Mouse (Mus musculus) CH12.LX (cell line): ENCODE data around the gene Gm47955. TPM values are rescaled to one million over a fixed set of nuclear protein-coding genes. Genes with fewer than 3 reads are reported as not detected.
"Not testable (repeated sequence)": the region's sequence is repeated elsewhere in the genome, so short reads cannot be mapped to it uniquely, and the experiment has no call there.

Experiments used
- DNase-seq: peaks from one replicate; pipeline ENCODE4 v3.0.0-alpha.2; 2013; ENCODE audit errors: extremely low read depth
- H3K27ac ChIP-seq: 2 replicates; pipeline ENCODE4 v1.5.1; 2012; ENCODE audit warnings: low read depth, mild to moderate bottlenecking, control low read depth, moderate library complexity; ENCODE audit not compliant: insufficient read depth
- H3K27me3 ChIP-seq: replicated peaks from 2 replicates; pipeline ENCODE3; 2012; ENCODE audit warnings: inconsistent platforms
- H3K36me3 ChIP-seq, 2 experiments: replicated peaks in 1 of 2; 2 replicates each; pipeline versions ENCODE3 to v1.6.1; 2012; ENCODE audit warnings: inconsistent platforms in 1 of 2, low read length in 1 of 2, mild to moderate bottlenecking in 1 of 2, mixed read lengths in 1 of 2, moderate library complexity in 1 of 2; ENCODE audit not compliant: control insufficient read depth in 1 of 2, insufficient read depth in 1 of 2
- H3K4me1 ChIP-seq, 2 experiments: 2 replicates each; pipeline ENCODE4 v1.6.1; 2012; ENCODE audit warnings: inconsistent platforms in 1 of 2, moderate library complexity in 1 of 2; ENCODE audit not compliant: insufficient read depth in 2 of 2, control insufficient read depth in 1 of 2
- H3K4me2 ChIP-seq: 2 replicates; pipeline ENCODE4 v1.6.1; 2012; ENCODE audit warnings: low read depth, mild to moderate bottlenecking, control low read depth; ENCODE audit not compliant: poor library complexity, insufficient read depth, severe bottlenecking
- H3K4me3 ChIP-seq, 3 experiments: fragments of 150-350 bp in 1 of 3; sonication (generic) in 1 of 3; replicated peaks in 1 of 3; 2 replicates each; pipeline versions ENCODE3 to v1.5.1; 2011 to 2012; ENCODE audit warnings: low read depth in 2 of 3, low read length in 2 of 3, mild to moderate bottlenecking in 2 of 3, moderate library complexity in 2 of 3, control low read depth in 1 of 3, improper control_type of control experiment in 1 of 3, inconsistent platforms in 1 of 3, mixed read lengths in 1 of 3; ENCODE audit not compliant: poor library complexity in 1 of 3
- H3K79me2 ChIP-seq: replicated peaks from 2 replicates; pipeline ENCODE4 v1.6.1; 2012; ENCODE audit warnings: mild to moderate bottlenecking, moderate library complexity; ENCODE audit not compliant: control insufficient read depth, poor library complexity, insufficient read depth, severe bottlenecking; ENCODE audit errors: extremely low read depth
- H3K9ac ChIP-seq: 2 replicates; pipeline ENCODE4 v1.6.1; 2012; ENCODE audit warnings: low read depth, mild to moderate bottlenecking, control low read depth, moderate library complexity; ENCODE audit not compliant: insufficient read depth
- H3K9me3 ChIP-seq: replicated peaks from 2 replicates; pipeline ENCODE3; 2012; ENCODE audit warnings: low read length, inconsistent platforms, mixed read lengths
- CHD2 ChIP-seq: IDR thresholded peaks from 2 replicates; pipeline ENCODE4 v1.6.1; 2011; ENCODE audit warnings: low read length, improper control_type of control experiment
- CTCF ChIP-seq, 2 experiments: IDR thresholded peaks in 1 of 2; conservative IDR thresholded peaks in 1 of 2; 2 replicates each; pipeline ENCODE4 v1.5.1; 2011 to 2012; ENCODE audit warnings: low read depth in 2 of 2, low read length in 2 of 2, improper control_type of control experiment in 1 of 2, inconsistent platforms in 1 of 2, mild to moderate bottlenecking in 1 of 2, moderate library complexity in 1 of 2
- E2F4 ChIP-seq: IDR thresholded peaks from 2 replicates; pipeline ENCODE4 v1.6.1; 2011; ENCODE audit warnings: low read depth, low read length, improper control_type of control experiment; ENCODE audit not compliant: insufficient replicate concordance
- EP300 ChIP-seq: IDR thresholded peaks from 2 replicates; pipeline ENCODE4 v1.6.1; 2011; ENCODE audit warnings: low read length, improper control_type of control experiment
- MYC ChIP-seq: IDR thresholded peaks from 2 replicates; pipeline ENCODE4 v1.6.1; 2011; ENCODE audit warnings: low read depth, mild to moderate bottlenecking, improper control_type of control experiment, low read length
- NRF1 ChIP-seq: IDR thresholded peaks from 2 replicates; pipeline ENCODE4 v1.6.1; 2014; ENCODE audit warnings: low read depth, mild to moderate bottlenecking, inconsistent platforms, low read length, improper control_type of control experiment, moderate library complexity
- POLR2AphosphoS2 ChIP-seq: IDR thresholded peaks from 2 replicates; pipeline ENCODE4 v1.6.1; 2011; ENCODE audit warnings: low read depth, low read length, improper control_type of control experiment
- RCOR1 ChIP-seq: conservative IDR thresholded peaks from 2 replicates; pipeline ENCODE4 v1.6.1; 2012; ENCODE audit warnings: low read depth, mild to moderate bottlenecking, inconsistent platforms, low read length, improper control_type of control experiment
- SMC3 ChIP-seq: IDR thresholded peaks from 2 replicates; pipeline ENCODE4 v1.6.1; 2011; ENCODE audit warnings: low read depth, low read length, improper control_type of control experiment
- UBTF ChIP-seq: IDR thresholded peaks from 2 replicates; pipeline ENCODE4 v1.6.1; 2012; ENCODE audit warnings: low read depth, mild to moderate bottlenecking, inconsistent platforms, low read length, improper control_type of control experiment, moderate library complexity
- USF1 ChIP-seq: IDR thresholded peaks from 2 replicates; pipeline ENCODE4 v1.6.1; 2014; ENCODE audit warnings: low read depth, mild to moderate bottlenecking, inconsistent platforms, low read length, improper control_type of control experiment
- ZKSCAN1 ChIP-seq: IDR thresholded peaks from 2 replicates; pipeline ENCODE4 v1.6.1; 2012; ENCODE audit warnings: low read depth, inconsistent platforms, low read length, improper control_type of control experiment, borderline replicate concordance
- ZMIZ1 ChIP-seq: IDR thresholded peaks from 2 replicates; pipeline ENCODE4 v1.6.1; 2012; ENCODE audit warnings: low read depth, mild to moderate bottlenecking, inconsistent platforms, low read length, improper control_type of control experiment
- ZNF384 ChIP-seq: IDR thresholded peaks from 2 replicates; pipeline ENCODE4 v1.6.1; 2012; ENCODE audit warnings: low read depth, low read length, improper control_type of control experiment, inconsistent platforms
- dilution Hi-C: fragments of 300-500 bp; cut with MboI; formaldehyde crosslinking; loops from 2 replicates; pipeline ENCODE4 v1.14.3; 2020; ENCODE audit warnings: low sequenced_read_pairs; ENCODE audit not compliant: extremely low pct_unique_long_range_greater_than_20kb, extremely low pct_ligation_motif_present
- in situ Hi-C: fragments of 300-500 bp; cut with MboI; formaldehyde crosslinking; loops from 3 replicates; pipeline ENCODE4 v1.14.3; 2019; ENCODE audit warnings: low sequenced_read_pairs, low pct_ligation_motif_present, low pct_unique_long_range_greater_than_20kb, mixed read lengths
- polyA plus RNA-seq: library from polyadenylated mRNA; unstranded; fragments of >175 nt; gene quantifications from 2 replicates; pipeline ENCODE4 v1.2.1, GENCODE M21; 2012; ENCODE audit warnings: low read depth; ENCODE audit not compliant: insufficient read length
- total RNA-seq, 2 experiments: library from RNA; depleted of rRNA; stranded (reverse); fragments of 300-350 nt in 1 of 2; fragments of >200 nt in 1 of 2; gene quantifications; 2 replicates each; pipeline ENCODE4 v1.2.3; 2012 to 2014

Gm47955 gene
- total and polyA plus RNA-seq, 3 experiments = not detected

DNA sequence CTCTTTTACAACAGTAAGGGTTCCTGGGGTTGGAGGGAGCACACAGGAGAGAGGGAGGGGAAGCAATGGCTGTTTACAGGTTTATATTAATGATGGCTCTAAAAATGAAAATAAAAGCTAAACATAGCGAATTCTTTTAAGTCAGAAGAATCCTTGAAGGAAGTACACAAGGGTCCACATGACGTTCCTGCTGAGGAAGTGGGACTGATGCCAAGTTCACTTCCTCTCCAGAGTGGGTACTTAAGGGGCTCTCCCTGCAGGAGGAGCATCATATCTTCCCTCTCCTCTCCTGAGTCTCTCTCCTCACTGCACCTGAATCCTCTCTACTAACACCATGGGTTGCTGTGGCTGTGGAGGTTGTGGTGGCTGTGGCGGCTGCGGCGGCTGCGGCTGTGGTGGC lies 35.4 kb upstream of the Gm47955 start, which contains the start of gene A030014E15Rik:
Gene A030014E15Rik (plus strand): TSS at position 268 of the 400 bp plus-strand sequence.
- in situ Hi-C loops = no loop called here
- Histone ChIP-seq H3K9ac (no peak within 1 kb of the TSS), H3K4me2 (no peak within 1 kb of the TSS), H3K27ac (no peak within 1 kb of the TSS), H3K27me3 (no peaks in the 10 kb centered on the region), H3K4me1 (peaks cover 3 to 9% of the 10 kb centered on the region in 2 experiments; a peak in 2 of 4 replicates), H3K4me3 (no peak within 1 kb of the TSS), H3K9me3 (no peaks in the 10 kb centered on the region), H3K36me3 (no peaks in the 10 kb centered on the region), H3K79me2 (no peaks in the 10 kb centered on the region)
- dilution Hi-C loops = no loop called here
- TF ChIP-seq MYC = no peak
- no peak for TF ChIP-seq UBTF
- no peak for TF ChIP-seq ZMIZ1
- TF ChIP-seq RCOR1 = no peak
- TF ChIP-seq EP300 = no peak
- no peak for TF ChIP-seq USF1
- no peak for TF ChIP-seq CTCF (conservative IDR thresholded peaks at IDR 0.05 in 1 of 2, IDR thresholded peaks at IDR 0.05 in 1 of 2; ENCODE audit: low read depth in 2 of 2, low read length in 2 of 2)
- no peak for TF ChIP-seq SMC3
- TF ChIP-seq E2F4 = no peak
- TF ChIP-seq NRF1 = no peak
- no peak for TF ChIP-seq POLR2AphosphoS2
- TF ChIP-seq ZNF384 = no peak
- no peak for TF ChIP-seq ZKSCAN1
- TF ChIP-seq CHD2 = no peak
- no peak for DNase-seq

DNA sequence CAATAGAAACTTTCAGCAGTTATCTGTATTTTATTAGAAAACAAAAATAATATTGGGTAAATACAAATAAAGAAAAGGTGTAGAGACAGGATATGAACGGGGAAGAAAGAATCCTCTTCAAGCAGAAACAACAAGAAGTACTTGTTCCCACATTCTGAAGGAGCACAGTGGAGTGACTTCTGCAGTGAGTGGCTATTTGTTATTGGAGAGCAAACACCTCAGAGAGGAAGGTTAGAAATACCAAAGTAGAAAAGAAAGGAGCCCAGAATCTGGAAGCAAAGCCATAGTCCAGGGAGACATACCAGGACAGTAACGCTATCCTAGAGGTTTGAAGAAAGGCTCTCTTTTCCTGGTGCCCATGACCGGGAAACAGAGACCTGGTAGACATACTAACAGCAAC lies 29.5 kb upstream of the Gm47955 start:
- H3K36me3 ChIP-seq, H3K79me2 ChIP-seq, DNase-seq, in situ Hi-C loops, H3K9me3 ChIP-seq, H3K9ac ChIP-seq, H3K27ac ChIP-seq, dilution Hi-C loops, H3K4me1 ChIP-seq, H3K27me3 ChIP-seq, H3K4me2 ChIP-seq, H3K4me3 ChIP-seq: not testable (repeated sequence)

DNA sequence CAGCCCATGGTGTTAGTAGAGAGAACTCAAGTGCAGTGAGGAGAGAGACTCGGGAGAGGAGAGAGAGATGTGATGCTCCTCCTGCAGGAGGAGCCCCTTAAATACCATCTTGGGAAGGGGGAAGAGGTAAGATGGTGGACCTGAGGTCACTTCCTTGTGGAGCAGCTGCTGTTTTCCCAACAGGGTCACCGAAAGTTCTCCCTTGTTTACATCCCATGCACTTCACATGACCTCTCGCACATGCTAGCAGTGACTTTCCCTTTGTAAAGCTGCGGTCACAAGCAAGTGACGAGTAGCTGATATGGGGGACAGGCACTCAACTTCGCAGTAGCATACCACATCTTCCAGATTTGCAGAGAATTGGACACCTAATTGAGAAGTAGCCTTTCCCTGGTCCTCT lies 28.8 kb upstream of the Gm47955 start, which contains the start of gene Gm6217:
Gene Gm6217 (minus strand): TSS at position 74 of the 400 bp plus-strand sequence.
- H3K36me3 ChIP-seq, H3K27me3 ChIP-seq, H3K4me2 ChIP-seq, in situ Hi-C loops, H3K9ac ChIP-seq, H3K27ac ChIP-seq, H3K4me1 ChIP-seq, H3K79me2 ChIP-seq, H3K4me3 ChIP-seq, DNase-seq, dilution Hi-C loops, H3K9me3 ChIP-seq: not testable (repeated sequence)
